Mouse (Mus musculus): Measurements from ENCODE around the gene Trem2. TPM values are rescaled to one million over a fixed set of nuclear protein-coding genes. Genes with fewer than 3 reads are reported as not detected.
"Not testable (repeated sequence)": the region's sequence is repeated elsewhere in the genome, so short reads cannot be mapped to it uniquely, and the experiment has no call there.

Trem2 gene
- polyA plus RNA-seq, 1 experiment, result not detected

GRCm38 (mm10) chr17:48341947-48342346 lies 4.3 kb upstream of the Trem2 start:
- Histone ChIP-seq H3K4me3 (ENCODE audit: insufficient read depth, low read depth, low read length) (no peak overlapping the region), H3K4me1 (ENCODE audit: control insufficient read depth, insufficient read depth, low read length) (no peaks in the 10 kb centered on the region), H3K27ac (ENCODE audit: insufficient read depth, low read depth, low read length) (no peak overlapping the region)
- TF ChIP-seq POLR2A (IDR thresholded peaks at IDR 0.05; ENCODE audit: insufficient read depth, low read depth, low read length) (no peak), CTCF (IDR thresholded peaks at IDR 0.05; ENCODE audit: insufficient read depth, low read depth, low read length) (no peak)
- WGBS, result 84% methylated on average over 3 of the region's 3 CpGs

- no peaks in the 10 kb centered on the region for H3K4me1 ChIP-seq (ENCODE audit: control insufficient read depth, insufficient read depth, low read length)
- WGBS, result 94% methylated on average over 2 of the region's 2 CpGs
- no peak overlapping the region for H3K4me3 ChIP-seq (ENCODE audit: insufficient read depth, low read depth, low read length)
- no peak for TF ChIP-seq POLR2A (IDR thresholded peaks at IDR 0.05; ENCODE audit: insufficient read depth, low read depth, low read length)
- no peak for TF ChIP-seq CTCF (IDR thresholded peaks at IDR 0.05; ENCODE audit: insufficient read depth, low read depth, low read length)
- no peak overlapping the region for H3K27ac ChIP-seq (ENCODE audit: insufficient read depth, low read depth, low read length)
These were observed 3.1 kb upstream of the Trem2 start for GRCm38 (mm10) chr17:48343065-48343464.

GRCm38 (mm10) chr17:48345824-48346223 lies 377 bp upstream of the Trem2 start:
- H3K27ac ChIP-seq (ENCODE audit: insufficient read depth, low read depth, low read length), result no peak overlapping the region
- no peaks in the 10 kb centered on the region for H3K4me1 ChIP-seq (ENCODE audit: control insufficient read depth, insufficient read depth, low read length)
- 88% methylated on average over 4 of the region's 4 CpGs for WGBS
- no peak overlapping the region for H3K4me3 ChIP-seq (ENCODE audit: insufficient read depth, low read depth, low read length)
- TF ChIP-seq POLR2A (IDR thresholded peaks at IDR 0.05; ENCODE audit: insufficient read depth, low read depth, low read length), result no peak
- no peak for TF ChIP-seq CTCF (IDR thresholded peaks at IDR 0.05; ENCODE audit: insufficient read depth, low read depth, low read length)

- Histone ChIP-seq H3K4me1 (ENCODE audit: control insufficient read depth, insufficient read depth, low read length) (no peaks in the 10 kb centered on the region), H3K4me3 (ENCODE audit: insufficient read depth, low read depth, low read length) (no peak overlapping the region), H3K27ac (ENCODE audit: insufficient read depth, low read depth, low read length) (no peak overlapping the region)
- TF ChIP-seq CTCF (IDR thresholded peaks at IDR 0.05; ENCODE audit: insufficient read depth, low read depth, low read length), result no peak
- 72% methylated on average over 4 of the region's 4 CpGs for WGBS
These were observed 633 bp downstream of the Trem2 start for GRCm38 (mm10) chr17:48346834-48347233.

GRCm38 (mm10) chr17:48347287-48347686 lies 1.1 kb downstream of the Trem2 start:
- Histone ChIP-seq H3K4me3 (ENCODE audit: insufficient read depth, low read depth, low read length) (no peak overlapping the region), H3K4me1 (ENCODE audit: control insufficient read depth, insufficient read depth, low read length) (no peaks in the 10 kb centered on the region), H3K27ac (ENCODE audit: insufficient read depth, low read depth, low read length) (no peak overlapping the region)
- no peak for TF ChIP-seq CTCF (IDR thresholded peaks at IDR 0.05; ENCODE audit: insufficient read depth, low read depth, low read length)
- TF ChIP-seq POLR2A (IDR thresholded peaks at IDR 0.05; ENCODE audit: insufficient read depth, low read depth, low read length), result no peak
- WGBS, result 88% methylated on average over 2 of the region's 2 CpGs

GRCm38 (mm10) chr17:48350681-48351193 lies 4.5 kb downstream of the Trem2 start:
- TF ChIP-seq CTCF (IDR thresholded peaks at IDR 0.05; ENCODE audit: insufficient read depth, low read depth, low read length) (no peak), POLR2A (IDR thresholded peaks at IDR 0.05; ENCODE audit: insufficient read depth, low read depth, low read length) (no peak)
- H3K27ac ChIP-seq (ENCODE audit: insufficient read depth, low read depth, low read length), result no peak overlapping the region
- H3K4me1 ChIP-seq (ENCODE audit: control insufficient read depth, insufficient read depth, low read length), result no peaks in the 10 kb centered on the region
- WGBS, result 75% methylated on average over 5 of the region's 5 CpGs
- no peak overlapping the region for H3K4me3 ChIP-seq (ENCODE audit: insufficient read depth, low read depth, low read length)

- H3K4me3 ChIP-seq (ENCODE audit: insufficient read depth, low read depth, low read length); H3K27ac ChIP-seq (ENCODE audit: insufficient read depth, low read depth, low read length); H3K4me1 ChIP-seq (ENCODE audit: control insufficient read depth, insufficient read depth, low read length): not testable (repeated sequence)
- WGBS, result 68% methylated on average over 7 of the region's 7 CpGs
These were observed 6.8 kb downstream of the Trem2 start for GRCm38 (mm10) chr17:48352976-48353375.

- WGBS, result 98% methylated on average over 3 of the region's 3 CpGs
- H3K4me1 ChIP-seq (ENCODE audit: control insufficient read depth, insufficient read depth, low read length), result no peaks in the 10 kb centered on the region
These were observed 9.6 kb downstream of the Trem2 start for GRCm38 (mm10) chr17:48355822-48356221.

GRCm38 (mm10) chr17:48357892-48358291 lies 11.7 kb downstream of the Trem2 start:
- Histone ChIP-seq H3K27ac (ENCODE audit: insufficient read depth, low read depth, low read length) (no peak overlapping the region), H3K4me3 (ENCODE audit: insufficient read depth, low read depth, low read length) (no peak overlapping the region), H3K4me1 (ENCODE audit: control insufficient read depth, insufficient read depth, low read length) (no peaks in the 10 kb centered on the region)
- 57% methylated on average over 2 of the region's 2 CpGs for WGBS
- no peak for TF ChIP-seq CTCF (IDR thresholded peaks at IDR 0.05; ENCODE audit: insufficient read depth, low read depth, low read length)
- no peak for TF ChIP-seq POLR2A (IDR thresholded peaks at IDR 0.05; ENCODE audit: insufficient read depth, low read depth, low read length)

More at GRCm38 (mm10) chr17:48355822-48356221, 9.6 kb downstream of the Trem2 start:
- TF ChIP-seq POLR2A (IDR thresholded peaks at IDR 0.05; ENCODE audit: insufficient read depth, low read depth, low read length), result no peak
- TF ChIP-seq CTCF (IDR thresholded peaks at IDR 0.05; ENCODE audit: insufficient read depth, low read depth, low read length), result no peak
- H3K27ac ChIP-seq (ENCODE audit: insufficient read depth, low read depth, low read length), result no peak overlapping the region
- no peak overlapping the region for H3K4me3 ChIP-seq (ENCODE audit: insufficient read depth, low read depth, low read length)

- WGBS, result 85% methylated on average over 7 of the region's 7 CpGs
These were observed 13.4 kb downstream of the Trem2 start, which contains the start of gene Treml1 for GRCm38 (mm10) chr17:48359616-48360015. Gene Treml1, plus strand, starts transcription at chr17:48359916.

More at GRCm38 (mm10) chr17:48359616-48360015, 13.4 kb downstream of the Trem2 start, which contains the start of gene Treml1:
- Histone ChIP-seq H3K27ac (ENCODE audit: insufficient read depth, low read depth, low read length) (no peak within 1 kb of the TSS), H3K4me3 (ENCODE audit: insufficient read depth, low read depth, low read length) (no peak within 1 kb of the TSS), H3K4me1 (ENCODE audit: control insufficient read depth, insufficient read depth, low read length) (no peaks in the 10 kb centered on the region)
- no peak for TF ChIP-seq CTCF (IDR thresholded peaks at IDR 0.05; ENCODE audit: insufficient read depth, low read depth, low read length)
- no peak for TF ChIP-seq POLR2A (IDR thresholded peaks at IDR 0.05; ENCODE audit: insufficient read depth, low read depth, low read length)

All from olfactory bulb, adult 2 months (tissue).